Mouse (Mus musculus): ENCODE measurements around the gene Coq10a. TPM values are rescaled to one million over a fixed set of nuclear protein-coding genes. Genes with fewer than 3 reads are reported as not detected.

Gene Coq10a
- 29.6 to 36.9 TPM (median 33.0 TPM) in 4 replicates for total RNA-seq (2023; ENCODE audit: inconsistent age)

DNA sequence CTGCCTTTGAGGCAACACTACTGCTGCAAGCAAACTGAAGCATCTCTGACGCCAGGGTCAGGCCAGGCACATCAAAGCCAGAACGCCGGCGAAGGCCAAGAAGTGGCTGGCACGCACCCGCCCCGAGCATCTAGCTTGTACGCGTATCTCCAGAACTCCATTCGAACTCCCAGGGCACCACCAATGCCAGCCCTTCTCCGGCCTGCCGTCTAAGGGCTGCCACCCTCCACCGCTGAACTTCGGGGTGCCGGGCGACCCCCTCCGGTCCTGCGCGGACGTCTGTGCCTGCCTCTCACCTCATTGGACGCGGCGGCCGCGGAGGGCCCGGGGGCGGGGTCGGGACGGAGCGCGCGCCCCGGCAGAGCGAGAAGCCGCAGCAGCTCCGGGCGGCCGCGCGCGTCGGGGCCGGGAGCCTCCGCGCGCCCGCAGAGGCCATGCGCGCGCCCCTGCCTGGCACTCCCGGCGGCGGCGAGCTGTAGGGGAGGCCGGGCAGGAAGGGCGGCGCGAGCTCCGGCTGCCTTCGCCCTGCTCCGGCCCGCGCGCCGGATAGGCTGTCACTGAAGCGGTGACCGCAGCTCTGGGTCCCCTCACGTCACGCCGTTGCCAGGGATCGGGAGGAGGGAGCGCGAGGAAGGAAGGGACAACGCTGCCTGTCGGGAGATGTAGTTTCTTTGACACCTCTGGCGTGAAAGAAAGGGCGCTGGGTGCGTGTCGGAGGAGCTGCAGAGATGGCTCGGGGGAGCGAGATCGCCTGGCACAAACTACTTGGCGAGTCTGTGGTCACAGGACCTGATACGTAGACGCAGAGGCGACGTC lies at the start of gene Coq10a:
Gene Coq10a (minus strand): TSS at position 596 of the 816 bp plus-strand sequence.

DNA sequence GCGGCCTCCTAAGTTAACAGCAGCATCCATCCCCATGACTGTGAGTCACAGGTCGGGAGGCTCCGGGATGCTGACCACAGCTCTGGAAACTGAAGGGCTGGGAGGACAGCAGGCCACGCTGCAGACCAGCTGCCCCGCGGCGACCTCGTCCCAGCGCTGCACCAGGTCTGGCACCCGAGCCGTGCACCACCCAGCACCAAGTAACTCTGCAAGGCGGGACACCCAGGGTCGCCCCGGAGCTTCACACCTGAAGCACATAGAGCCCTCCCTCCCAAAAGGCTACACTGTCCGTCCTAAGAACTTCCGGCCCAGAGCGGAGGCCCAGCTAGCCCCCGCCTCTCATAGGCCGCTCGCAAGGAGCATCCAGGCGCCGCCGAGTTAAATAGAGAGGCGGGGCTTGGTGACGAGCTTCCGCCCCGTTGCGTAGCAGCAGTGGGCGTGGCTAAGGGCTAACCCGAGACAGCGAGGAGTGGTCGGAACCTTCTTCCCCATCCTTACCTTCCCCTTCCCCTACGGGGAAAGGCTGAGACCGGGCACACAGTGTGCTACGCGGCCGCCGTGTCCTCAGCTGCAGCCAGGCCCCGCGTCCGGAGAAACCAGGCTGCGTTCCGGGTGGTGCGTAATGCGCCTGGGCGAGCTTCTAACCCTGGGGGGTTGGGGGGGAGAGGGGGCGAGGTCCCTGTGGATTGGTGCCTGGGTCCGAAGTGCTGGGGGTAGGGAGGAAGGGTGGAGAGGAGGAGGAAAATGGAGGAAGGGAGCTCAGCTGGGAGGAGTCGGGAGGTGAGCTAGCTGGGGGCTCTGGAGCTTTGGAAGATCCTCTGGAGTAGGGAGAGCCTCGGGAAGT lies 42.6 kb upstream of the Coq10a start, which contains the start of the genes Nabp2 and Rnf41:
Gene Nabp2 (minus strand): TSS at position 282 of the 844 bp plus-strand sequence.
Gene Rnf41 (plus strand): TSS at position 447 of the 844 bp plus-strand sequence.

DNA sequence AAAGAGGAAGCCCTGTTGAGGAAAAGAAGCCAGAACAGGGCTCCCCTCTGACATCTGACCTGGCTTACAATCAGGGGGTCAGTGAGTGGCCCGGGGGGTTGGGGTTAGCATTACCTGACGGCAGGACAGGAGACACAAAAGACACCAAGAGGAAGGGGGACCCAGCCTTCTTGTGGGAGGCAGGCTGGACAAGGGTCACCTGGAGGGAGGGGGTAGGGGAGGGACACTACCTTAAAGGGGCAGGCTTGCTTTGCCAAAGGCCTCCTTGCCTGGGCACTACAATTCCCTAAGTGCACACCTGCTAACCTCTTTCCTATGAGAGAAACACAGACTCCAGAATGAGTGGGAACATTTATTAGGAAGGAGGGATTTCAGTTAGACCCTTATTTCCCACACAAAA lies 32.3 kb upstream of the Coq10a start, which contains the start of gene Slc39a5:
Gene Slc39a5 (minus strand): TSS at position 174 of the 400 bp plus-strand sequence.

DNA sequence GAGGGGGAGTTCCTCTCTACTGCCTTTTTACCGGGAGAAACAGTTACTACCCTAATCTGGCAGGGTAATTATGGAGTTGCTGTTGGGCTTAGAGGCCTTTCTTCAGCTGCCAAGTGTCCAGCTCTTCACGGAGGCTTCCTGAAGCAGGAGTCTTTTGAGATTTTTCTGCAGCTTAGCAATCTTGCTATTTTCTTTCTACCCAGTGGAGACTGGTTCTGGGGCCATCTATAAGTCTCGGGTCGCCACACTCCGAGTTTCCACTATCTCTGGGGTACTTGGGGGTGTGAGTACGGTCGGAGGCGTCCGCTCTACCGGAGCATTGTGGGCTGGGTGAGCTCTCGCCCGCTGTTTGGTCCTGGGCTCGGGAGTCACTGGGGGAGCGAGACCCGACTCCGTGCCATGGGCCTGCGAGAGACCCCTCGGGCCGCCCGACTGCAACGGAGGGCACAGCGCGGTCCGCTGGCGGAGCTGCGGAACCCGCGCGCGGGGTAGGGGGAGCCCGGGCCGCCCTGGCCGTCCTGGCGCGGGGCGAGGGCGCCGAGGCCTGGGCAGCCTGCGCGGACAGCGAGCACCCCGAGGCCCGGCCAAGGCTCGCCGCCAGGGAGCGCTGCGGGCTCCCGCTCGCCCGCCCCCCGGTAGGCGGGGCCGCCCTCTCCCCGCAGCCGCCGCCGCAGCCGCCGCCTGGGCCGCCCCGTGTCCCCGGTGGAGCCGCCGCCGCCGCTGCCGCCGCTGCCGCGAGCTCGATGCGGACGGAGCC lies 7.8 kb upstream of the Coq10a start, which contains the start of gene Ankrd52:
Gene Ankrd52 (plus strand): TSS at position 661 of the 757 bp plus-strand sequence.

DNA sequence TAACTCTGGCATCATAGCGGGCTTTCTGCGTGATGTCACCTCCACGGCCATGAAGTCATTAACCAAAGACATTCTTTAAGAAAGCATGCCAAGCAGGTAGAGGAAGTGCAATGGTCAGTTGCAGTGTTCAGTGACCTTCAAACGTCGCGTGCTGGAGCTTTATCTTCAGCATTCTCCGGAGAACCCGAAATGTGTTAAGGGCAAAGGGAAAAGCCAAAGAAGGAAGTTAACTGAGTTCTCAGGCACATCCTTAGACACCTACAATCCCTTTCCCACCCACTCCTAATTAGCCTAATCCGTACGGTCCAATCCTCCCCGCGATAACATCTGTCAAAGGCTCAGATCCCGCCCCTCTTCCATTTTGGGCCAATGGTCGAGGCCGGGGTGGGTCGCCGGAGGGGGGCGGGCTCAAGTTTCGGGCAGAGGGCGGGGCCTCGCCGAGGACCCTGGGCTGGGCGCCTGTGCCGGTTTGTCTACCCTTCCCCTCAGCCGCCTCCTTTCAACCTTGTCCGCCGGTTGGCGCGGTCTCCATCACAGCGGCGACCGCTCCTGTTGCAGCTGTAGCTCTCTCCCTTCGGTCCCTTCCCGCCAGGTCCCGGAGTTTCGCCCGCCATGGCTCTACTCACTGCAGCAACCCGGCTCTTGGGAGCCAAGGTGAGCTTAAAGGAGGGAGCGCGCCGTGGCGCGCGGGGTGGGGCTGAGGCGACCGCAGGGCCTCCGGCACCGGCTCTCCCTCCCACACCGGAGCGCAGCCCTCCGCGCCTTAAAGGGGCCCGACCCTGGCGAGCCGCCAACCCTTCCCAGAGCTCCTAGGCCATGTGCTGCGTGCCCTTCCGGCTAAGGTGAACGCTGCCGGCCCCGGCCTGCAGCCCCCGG lies 31.3 kb downstream of the Coq10a start, which contains the start of gene Cs:
Gene Cs (plus strand): TSS at position 429 of the 876 bp plus-strand sequence.

DNA sequence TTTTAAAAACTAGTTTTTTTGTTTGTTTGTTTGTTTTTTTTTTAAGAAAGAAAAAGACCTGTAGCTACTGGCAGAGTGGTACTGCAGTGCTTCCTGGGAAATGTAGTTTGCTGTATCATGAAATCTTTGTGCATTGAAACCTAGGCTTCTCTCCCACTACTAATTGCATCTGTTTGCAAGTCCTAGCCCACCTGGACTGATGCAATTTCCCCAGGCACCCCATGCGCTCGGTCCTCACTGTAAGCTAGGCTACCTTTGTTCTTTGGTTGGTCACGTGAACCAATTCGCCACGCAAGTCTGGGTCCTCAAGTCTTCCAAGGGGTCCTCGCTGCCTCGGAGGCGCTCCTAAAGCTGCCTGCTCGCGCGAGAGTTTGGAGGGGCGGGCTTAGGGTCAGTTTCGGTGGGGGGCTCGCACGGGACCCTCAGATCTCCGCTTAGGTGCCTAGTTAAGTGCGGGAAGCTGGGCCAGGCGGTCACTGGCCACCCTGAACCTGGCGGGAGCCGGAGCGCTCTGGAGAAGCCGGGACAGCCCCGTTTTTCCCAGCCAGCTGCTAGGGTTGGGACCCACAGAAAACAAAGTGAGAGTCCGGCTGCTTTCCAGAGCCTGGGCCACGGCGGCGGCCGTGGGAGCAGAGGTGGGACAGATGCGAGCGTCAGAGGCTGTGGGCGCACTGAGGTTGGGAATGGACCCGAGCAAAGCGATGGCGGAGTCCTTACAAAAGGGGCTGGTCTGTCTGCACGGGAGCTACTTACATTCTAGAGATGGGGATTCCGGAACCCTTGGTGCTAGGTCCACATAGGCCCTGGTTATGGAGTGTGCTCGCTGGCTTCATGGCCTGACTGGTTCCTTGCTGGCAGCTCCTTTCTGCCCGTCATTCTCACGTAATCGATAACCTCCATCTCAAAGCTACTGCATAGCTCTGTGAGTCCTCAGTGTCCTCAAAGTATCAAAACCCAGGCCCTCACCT lies 46.4 kb downstream of the Coq10a start, which contains the start of gene Cnpy2:
Gene Cnpy2 (plus strand): TSS at position 319 of the 968 bp plus-strand sequence.

Other genes starting within 250 kb of the Coq10a start
- gene Rbms2, start 188.7 kb downstream of the Coq10a start, total RNA-seq (2023; ENCODE audit: inconsistent age), result 46.0 to 52.1 TPM (median 47.1 TPM) in 4 replicates
- gene Gls2, start 174.5 kb downstream of the Coq10a start, total RNA-seq (2023; ENCODE audit: inconsistent age), result not detected in 4 replicates
- gene Spryd4, start 157.2 kb downstream of the Coq10a start, total RNA-seq (2023; ENCODE audit: inconsistent age), result 12.9 to 16.0 TPM (median 15.8 TPM) in 4 replicates
- not detected in 4 replicates for gene Mip, start 143.2 kb downstream of the Coq10a start, total RNA-seq (2023; ENCODE audit: inconsistent age)
- gene Timeless, start 136.9 kb downstream of the Coq10a start, total RNA-seq (2023; ENCODE audit: inconsistent age), result 11.7 to 20.7 TPM (median 15.9 TPM) in 4 replicates
- gene Apon, start 114.9 kb downstream of the Coq10a start, total RNA-seq (2023; ENCODE audit: inconsistent age), result 0.48 TPM in 1 of 4 replicates, not detected in the others
- 0.54 to 2.0 TPM (median 0.83 TPM) in 4 replicates for gene Apof, start 100.3 kb downstream of the Coq10a start, total RNA-seq (2023; ENCODE audit: inconsistent age)
- gene Stat2, start 98.4 kb downstream of the Coq10a start, total RNA-seq (2023; ENCODE audit: inconsistent age), result 109 to 134 TPM (median 120 TPM) in 4 replicates
- gene Il23a, start 70.2 kb downstream of the Coq10a start, total RNA-seq (2023; ENCODE audit: inconsistent age), result 0.30 TPM in 1 of 4 replicates, not detected in the others
- gene Pan2, start 65.7 kb downstream of the Coq10a start, total RNA-seq (2023; ENCODE audit: inconsistent age), result 57.7 to 65.1 TPM (median 61.2 TPM) in 4 replicates
- 19.3 to 27.7 TPM (median 21.7 TPM) in 4 replicates for gene Cnpy2, start 46.5 kb downstream of the Coq10a start, total RNA-seq (2023; ENCODE audit: inconsistent age)
- 105 to 106 TPM (median 105 TPM) in 4 replicates for gene Cs, start 31.3 kb downstream of the Coq10a start, total RNA-seq (2023; ENCODE audit: inconsistent age)
- 66.2 to 68.1 TPM (median 67.1 TPM) in 4 replicates for gene Ankrd52, start 8.1 kb upstream of the Coq10a start, total RNA-seq (2023; ENCODE audit: inconsistent age)
- gene Slc39a5, start 32.2 kb upstream of the Coq10a start, total RNA-seq (2023; ENCODE audit: inconsistent age), result 0.83 TPM in 1 of 4 replicates, not detected in the others
- gene Nabp2, start 42.5 kb upstream of the Coq10a start, total RNA-seq (2023; ENCODE audit: inconsistent age), result 49.3 to 60.3 TPM (median 54.7 TPM) in 4 replicates
- gene Rnf41, start 42.7 kb upstream of the Coq10a start, total RNA-seq (2023; ENCODE audit: inconsistent age), result 58.7 to 71.1 TPM (median 64.1 TPM) in 4 replicates
- 149 to 158 TPM (median 152 TPM) in 4 replicates for gene Smarcc2, start 90.3 kb upstream of the Coq10a start, total RNA-seq (2023; ENCODE audit: inconsistent age)
- 518 to 597 TPM (median 546 TPM) in 4 replicates for gene Myl6, start 125.1 kb upstream of the Coq10a start, total RNA-seq (2023; ENCODE audit: inconsistent age)
- 0.67 to 0.69 TPM in 2 of 4 replicates, not detected in the others for gene Myl6b, start 129.7 kb upstream of the Coq10a start, total RNA-seq (2023; ENCODE audit: inconsistent age)
- 238 to 249 TPM (median 246 TPM) in 4 replicates for gene Esyt1, start 156.9 kb upstream of the Coq10a start, total RNA-seq (2023; ENCODE audit: inconsistent age)
- gene Zc3h10, start 178.8 kb upstream of the Coq10a start, total RNA-seq (2023; ENCODE audit: inconsistent age), result 80.4 to 85.9 TPM (median 83.5 TPM) in 4 replicates
- 3,879 to 4,089 TPM (median 3,915 TPM) in 4 replicates for gene Rpl41, start 180.3 kb upstream of the Coq10a start, total RNA-seq (2023; ENCODE audit: inconsistent age)
- gene Pa2g4, start 197.0 kb upstream of the Coq10a start, total RNA-seq (2023; ENCODE audit: inconsistent age), result 78.9 to 84.1 TPM (median 82.9 TPM) in 4 replicates
- 1.1 to 1.3 TPM (median 1.1 TPM) in 4 replicates for gene Erbb3, start 220.7 kb upstream of the Coq10a start, total RNA-seq (2023; ENCODE audit: inconsistent age)